ENCODE assay signal across 16 mouse cellular contexts in genomic region chr12:99565606-99566005, GRCm38 (mm10).
"Had no signal": no experiment of that assay in that cellular context is flagged by ENCODE, and none has a peak within 500 bp of the region (broad histone marks: within the 10 kb centered on the region; RNA-seq: fewer than 3 reads in every experiment).

No protein-coding gene starts in this region.

- H3K27me3 ChIP-seq: kidney, embryonic 15.5 days; liver, embryonic 15.5 days had no signal

- H3K36me3 ChIP-seq: kidney, embryonic 15.5 days; liver, embryonic 15.5 days; neural tube, embryonic 13.5 days had no signal

- H3K27ac ChIP-seq: kidney, embryonic 15.5 days; left cerebral cortex, adult 2 months; limb, embryonic 10.5 days; liver, embryonic 15.5 days; neural tube, embryonic 13.5 days; stomach, postnatal 0 days had no signal

- ATAC-seq: intestine, embryonic 16.5 days; lung, postnatal 0 days had no signal

- DNase-seq: kidney, adult 2 months; kidney, postnatal 14 days; lung, adult 2 months; lung, postnatal 36 days; midbrain, embryonic 14.5 days; retina, postnatal 1 day; right cerebral cortex, postnatal 4 days; spleen, adult 18-20 months had no signal

- H3K4me3 ChIP-seq: kidney, embryonic 15.5 days; left cerebral cortex, adult 2 months; limb, embryonic 10.5 days; liver, embryonic 15.5 days; neural tube, embryonic 13.5 days had no signal
